ENCODE assay signal across 10 mouse cellular contexts in genomic region chr10:99097374-99097773, GRCm38 (mm10). TPM values are rescaled to one million over a fixed set of nuclear protein-coding genes. Genes with fewer than 3 reads are reported as not detected.
A peak's percentile ranks its signal among the peaks of the same experiment; 100 is the strongest.
DNase-seq lines count a peak whose midpoint lies in the region; ATAC-seq and TF ChIP-seq lines count a peak whose summit lies in the region.
"Had no signal": no experiment of that assay in that cellular context is flagged by ENCODE, and none has a peak within 500 bp of the region (broad histone marks: within the 10 kb centered on the region; RNA-seq: fewer than 3 reads in every experiment).

No protein-coding gene starts in this region.

- no peak overlapping the region for H3K4me3 ChIP-seq in kidney, adult 2 months (ENCODE audit: insufficient read depth, low read depth, low read length)
- no peak overlapping the region for H3K4me3 ChIP-seq in kidney, embryonic 16.5 days (ENCODE audit: low read length)
- no peak overlapping the region for H3K4me3 ChIP-seq in lung, adult 2 months (replicated peaks; ENCODE audit: extremely low read depth, low read depth, low read length)
- no peak overlapping the region for H3K4me3 ChIP-seq in stomach, postnatal 0 days (ENCODE audit: low read depth, low read length)
- H3K4me3 ChIP-seq: embryonic facial prominence, embryonic 13.5 days; neural tube, embryonic 12.5 days had no signal

- 50% methylated on average over 10 of the region's 10 CpGs for WGBS in kidney, adult 2 months
- 55% methylated on average over 10 of the region's 10 CpGs for WGBS in kidney, embryonic 16.5 days
- WGBS in lung, adult 2 months: 57% methylated on average over 10 of the region's 10 CpGs
- WGBS in stomach, postnatal 0 days: 69% methylated on average over 10 of the region's 10 CpGs

- peak; percentile 51 for DNase-seq in kidney, adult 2 months
- peak; percentile 82 for DNase-seq in CD4-positive, CD25-positive, alpha-beta regulatory T cell, adult 2 months (ENCODE audit: low read depth, low spot score)
- DNase-seq in NIH3T3 (ENCODE audit: low read depth): peak; percentile 57
- DNase-seq in embryo, embryonic 11 days: peak; percentile 49
- no peak for DNase-seq in lung, adult 2 months
- DNase-seq in stomach, postnatal 0 days (ENCODE audit: low spot score): peak; percentile 32
- DNase-seq in layer of hippocampus, adult 11-12 months (ENCODE audit: low spot score): no peak

- TF ChIP-seq POLR2A in kidney, adult 2 months (IDR thresholded peaks at IDR 0.05; ENCODE audit: low read depth, low read length): no peak
- no peak for TF ChIP-seq POLR2A in lung, adult 2 months (IDR thresholded peaks at IDR 0.05; ENCODE audit: borderline replicate concordance, extremely low read depth, low read depth, low read length)

- H3K27ac ChIP-seq in kidney, adult 2 months (ENCODE audit: insufficient read depth, low read depth, low read length): no peak overlapping the region
- H3K27ac ChIP-seq in kidney, embryonic 16.5 days (ENCODE audit: low read length): no peak overlapping the region
- H3K27ac ChIP-seq in stomach, postnatal 0 days (replicated peaks): no peak overlapping the region
- H3K27ac ChIP-seq: embryonic facial prominence, embryonic 13.5 days; neural tube, embryonic 12.5 days had no signal

- H3K9ac ChIP-seq in kidney, embryonic 16.5 days (replicated peaks; ENCODE audit: low read length): no peak overlapping the region
- H3K9ac ChIP-seq in stomach, postnatal 0 days (ENCODE audit: low read length): no peak overlapping the region
- H3K9ac ChIP-seq: embryonic facial prominence, embryonic 13.5 days; neural tube, embryonic 12.5 days had no signal

- peak; percentile 67 for TF ChIP-seq CTCF in kidney, adult 2 months (conservative IDR thresholded peaks at IDR 0.05; ENCODE audit: insufficient read depth, insufficient read length, low read depth, low read length)
- TF ChIP-seq CTCF in lung, adult 2 months (IDR thresholded peaks at IDR 0.05; ENCODE audit: insufficient read depth, low read length): peak; percentile 55
- peak; percentile 80 for TF ChIP-seq CTCF in stomach, postnatal 0 days (IDR thresholded peaks at IDR 0.05; ENCODE audit: low read depth)

- H3K36me3 ChIP-seq in kidney, adult 2 months (ENCODE audit: control insufficient read depth, insufficient read depth, low read length): no peaks in the 10 kb centered on the region
- no peaks in the 10 kb centered on the region for H3K36me3 ChIP-seq in kidney, embryonic 16.5 days (ENCODE audit: insufficient read depth, low read length)
- H3K36me3 ChIP-seq in stomach, postnatal 0 days (ENCODE audit: control insufficient read depth, insufficient read depth, low read length): no peaks in the 10 kb centered on the region
- H3K36me3 ChIP-seq: embryonic facial prominence, embryonic 13.5 days; neural tube, embryonic 12.5 days had no signal

- TF ChIP-seq EP300 in stomach, postnatal 0 days (optimal IDR thresholded peaks at IDR 0.05): no peak

- no peaks in the 10 kb centered on the region for H3K9me3 ChIP-seq in kidney, embryonic 16.5 days (ENCODE audit: low read length)
- H3K9me3 ChIP-seq in stomach, postnatal 0 days (ENCODE audit: control insufficient read depth, low read length): no peaks in the 10 kb centered on the region
- H3K9me3 ChIP-seq: embryonic facial prominence, embryonic 13.5 days; neural tube, embryonic 12.5 days had no signal

- no peak for ATAC-seq in kidney, embryonic 16.5 days (ENCODE audit: low FRiP score, low TSS enrichment)
- ATAC-seq in stomach, postnatal 0 days (ENCODE audit: low FRiP score, low TSS enrichment): 0 out of 2 replicates have a peak, but pooled peaks have one; percentile 12

- no peaks in the 10 kb centered on the region for H3K4me1 ChIP-seq in kidney, adult 2 months (ENCODE audit: control insufficient read depth, insufficient read depth, low read length)
- H3K4me1 ChIP-seq in kidney, embryonic 16.5 days (ENCODE audit: insufficient read depth, low read length): no peaks in the 10 kb centered on the region
- no peaks in the 10 kb centered on the region for H3K4me1 ChIP-seq in lung, adult 2 months (ENCODE audit: control insufficient read depth, insufficient read depth, low read length)
- no peaks in the 10 kb centered on the region for H3K4me1 ChIP-seq in stomach, postnatal 0 days (replicated peaks; ENCODE audit: control insufficient read depth, insufficient read depth)
- H3K4me1 ChIP-seq: neural tube, embryonic 12.5 days had no signal

- no peak overlapping the region for H3K4me2 ChIP-seq in kidney, embryonic 16.5 days (replicated peaks; ENCODE audit: low read depth, low read length)
- H3K4me2 ChIP-seq in stomach, postnatal 0 days (replicated peaks; ENCODE audit: low read depth): no peak overlapping the region
- H3K4me2 ChIP-seq: embryonic facial prominence, embryonic 13.5 days; neural tube, embryonic 12.5 days had no signal

- H3K27me3 ChIP-seq in kidney, adult 2 months (replicated peaks; ENCODE audit: control insufficient read depth, insufficient read depth, low read length): no peaks in the 10 kb centered on the region
- no peaks in the 10 kb centered on the region for H3K27me3 ChIP-seq in kidney, embryonic 16.5 days (ENCODE audit: insufficient read depth, low read length)
- no peaks in the 10 kb centered on the region for H3K27me3 ChIP-seq in stomach, postnatal 0 days (ENCODE audit: control insufficient read depth, insufficient read depth, low read length)
- H3K27me3 ChIP-seq: embryonic facial prominence, embryonic 13.5 days; neural tube, embryonic 12.5 days had no signal

RNA-seq across cellular contexts. Expression of gene Poc1b, which starts 9.5 kb away (rescaled TPM):
- polyA plus RNA-seq in kidney, adult 2 months (2012; rRNA removed): 6.9 and 10.2 TPM in 2 replicates
- 20.6 and 23.9 TPM in 2 replicates for polyA plus RNA-seq in kidney, embryonic 16.5 days (2015; fragmentation: Nextera tagmentation; extraction: Ambion mirVana)
- 6.5 and 7.3 TPM in 2 replicates for polyA plus RNA-seq in lung, adult 2 months (2012; rRNA removed)
- polyA plus RNA-seq in stomach, postnatal 0 days (2015; fragmentation: Nextera tagmentation; extraction: Ambion mirVana): 6.7 and 9.4 TPM in 2 replicates

RNA-seq across cellular contexts. Expression of gene Galnt4, which starts 10.6 kb away (rescaled TPM):
- 1.7 and 1.8 TPM in 2 replicates for polyA plus RNA-seq in kidney, adult 2 months (2012; rRNA removed)
- 12.2 and 13.2 TPM in 2 replicates for polyA plus RNA-seq in kidney, embryonic 16.5 days (2015; fragmentation: Nextera tagmentation; extraction: Ambion mirVana)
- 3.2 and 4.6 TPM in 2 replicates for polyA plus RNA-seq in lung, adult 2 months (2012; rRNA removed)
- 34.0 and 34.9 TPM in 2 replicates for polyA plus RNA-seq in stomach, postnatal 0 days (2015; fragmentation: Nextera tagmentation; extraction: Ambion mirVana)

RNA-seq across cellular contexts. Expression of gene Phxr2, which starts 28.8 kb away (rescaled TPM):
- polyA plus RNA-seq in kidney, adult 2 months (2012; rRNA removed): not detected in 2 replicates
- not detected in 2 replicates for polyA plus RNA-seq in kidney, embryonic 16.5 days (2015; fragmentation: Nextera tagmentation; extraction: Ambion mirVana)
- polyA plus RNA-seq in lung, adult 2 months (2012; rRNA removed): not detected in 2 replicates
- not detected in 2 replicates for polyA plus RNA-seq in stomach, postnatal 0 days (2015; fragmentation: Nextera tagmentation; extraction: Ambion mirVana)
- polyA plus RNA-seq: embryonic facial prominence, embryonic 13.5 days had no signal

Comparison
In these comparisons a context has a peak if more than half of its experiments do, and no peak if none do; other contexts are left out.
1. DNase-seq: peak in kidney, adult 2 months (single experiment), CD4-positive, CD25-positive, alpha-beta regulatory T cell, adult 2 months (single experiment), NIH3T3 (single experiment), embryo, embryonic 11 days (single experiment) and stomach, postnatal 0 days (single experiment); none in lung, adult 2 months (single experiment) and layer of hippocampus, adult 11-12 months (single experiment).
2. Peak in every context shown above with its lines, with median percentiles within 50 percentile points of each other: CTCF ChIP-seq.